Mouse (Mus musculus) NIH3T3 (cell line): ENCODE results near the gene Catsperg1.
"Not testable (repeated sequence)": the region's sequence is repeated elsewhere in the genome, so short reads cannot be mapped to it uniquely, and the experiment has no call there.

Experiments
- DNase-seq: peaks from one replicate; pipeline ENCODE4 v3.0.0-alpha.2; 2012; ENCODE audit warnings: low read depth

The Catsperg1 gene

GRCm38 (mm10) chr7:29230560-29230959 is 16.7 kb upstream of the Catsperg1 start:
- DNase-seq = no peak

- DNase-seq = no peak
Observed at GRCm38 (mm10) chr7:29228202-29228601, 14.4 kb upstream of the Catsperg1 start.

- DNase-seq = no peak
Observed at GRCm38 (mm10) chr7:29225520-29225919, 11.7 kb upstream of the Catsperg1 start.

GRCm38 (mm10) chr7:29224756-29225394 is 11.0 kb upstream of the Catsperg1 start:
- DNase-seq = no peak

GRCm38 (mm10) chr7:29214846-29215245 is 1.0 kb upstream of the Catsperg1 start:
- DNase-seq = no peak

GRCm38 (mm10) chr7:29214236-29214635 is 401 bp upstream of the Catsperg1 start:
- DNase-seq = no peak

- not testable (repeated sequence) for DNase-seq
Observed at GRCm38 (mm10) chr7:29212775-29213560, 867 bp downstream of the Catsperg1 start.

GRCm38 (mm10) chr7:29212199-29212765 is 1.6 kb downstream of the Catsperg1 start:
- DNase-seq = peak; percentile 9

- DNase-seq = peak; percentile 96
Observed at GRCm38 (mm10) chr7:29211415-29212198, 2.2 kb downstream of the Catsperg1 start.

GRCm38 (mm10) chr7:29211013-29211412 is 2.8 kb downstream of the Catsperg1 start:
- DNase-seq = peak; percentile 83

GRCm38 (mm10) chr7:29202577-29202976 is 11.3 kb downstream of the Catsperg1 start:
- DNase-seq = no peak

GRCm38 (mm10) chr7:29194230-29194629 is 19.6 kb downstream of the Catsperg1 start:
- not testable (repeated sequence) for DNase-seq

GRCm38 (mm10) chr7:29181323-29181722 is 32.5 kb downstream of the Catsperg1 start:
- DNase-seq = not testable (repeated sequence)

GRCm38 (mm10) chr7:29180854-29181236 is 33.0 kb downstream of the Catsperg1 start:
- no peak for DNase-seq

GRCm38 (mm10) chr7:29180077-29180853 is 33.6 kb downstream of the Catsperg1 start, which contains the start of gene Psmd8:
Gene Psmd8, minus strand, starts transcription at chr7:29180701.
- DNase-seq = peak; percentile 99

GRCm38 (mm10) chr7:29179323-29179722 is 34.5 kb downstream of the Catsperg1 start:
- peak; percentile 50 for DNase-seq

GRCm38 (mm10) chr7:29178106-29178505 is 35.7 kb downstream of the Catsperg1 start:
- no peak for DNase-seq

- no peak for DNase-seq
Observed at GRCm38 (mm10) chr7:29172390-29173016, 41.3 kb downstream of the Catsperg1 start.

- DNase-seq = no peak
Observed at GRCm38 (mm10) chr7:29171562-29172097, 42.2 kb downstream of the Catsperg1 start.

- peak; percentile 75 for DNase-seq
Observed at GRCm38 (mm10) chr7:29170755-29171561, 42.9 kb downstream of the Catsperg1 start.
